Mouse (Mus musculus) liver, postnatal 0 days (tissue): Measurements from ENCODE around the gene Zyg11a.

Experiments
- CTCF ChIP-seq: sonication (generic); IDR thresholded peaks from 2 replicates; pipeline ENCODE4 v1.5.1; 2016; ENCODE audit warnings: antibody characterized with exemption, low read depth
- EP300 ChIP-seq: IDR thresholded peaks from 2 replicates; pipeline ENCODE4 v1.6.1; 2016; ENCODE audit warnings: antibody characterized with exemption, low read depth, mild to moderate bottlenecking

GRCm38 (mm10) chr4:108253317-108253716 lies 35.5 kb upstream of the Zyg11a start:
- TF ChIP-seq EP300 (no peak), CTCF (peak; percentile 46)
